8 mouse cellular contexts compared by ENCODE assay signal in genomic region chr4:154825662-154826061, GRCm38 (mm10). TPM values are rescaled to one million over a fixed set of nuclear protein-coding genes. Genes with fewer than 3 reads are reported as not detected.
DNase-seq lines count a peak whose midpoint lies in the region; ATAC-seq and TF ChIP-seq lines count a peak whose summit lies in the region.

No protein-coding gene starts in this region.

- H3K4me2 ChIP-seq in liver, embryonic 12.5 days, result no peak overlapping the region

- no peaks in the 10 kb centered on the region for H3K36me3 ChIP-seq in E14TG2a.4 (ENCODE audit: insufficient read depth, low read length)
- no peaks in the 10 kb centered on the region for H3K36me3 ChIP-seq in heart, embryonic 10.5 days
- no peaks in the 10 kb centered on the region for H3K36me3 ChIP-seq in liver, embryonic 12.5 days

- H3K9ac ChIP-seq in liver, embryonic 12.5 days, result no peak overlapping the region

- DNase-seq in ZHBTc4 (ENCODE audit: low read depth, low spot score), result peak; percentile 70
- peak; percentile 84 for DNase-seq in embryo, embryonic 10.5 days (ENCODE audit: low spot score)
- DNase-seq in heart, embryonic 10.5 days (ENCODE audit: low spot score), result peak; percentile 84
- peak; percentile 49 for DNase-seq in kidney, adult 9 months
- peak; percentile 70 for DNase-seq in neural tube, embryonic 10.5 days (ENCODE audit: extremely low spot score, low spot score)
- DNase-seq in yolk sac, embryonic 10.5 days (ENCODE audit: low spot score), result peak; percentile 41

- 33% methylated on average over 6 of the region's 6 CpGs for WGBS in heart, embryonic 10.5 days
- WGBS in liver, embryonic 12.5 days (ENCODE audit: insufficient replicate concordance), result 30% methylated on average over 6 of the region's 6 CpGs

- peaks cover 2% of the 10 kb centered on the region; the same call in 1 of the 2 replicates for H3K27me3 ChIP-seq in E14TG2a.4 (ENCODE audit: insufficient read depth, low read length)
- peaks cover 27% of the 10 kb centered on the region for H3K27me3 ChIP-seq in heart, embryonic 10.5 days (ENCODE audit: insufficient read depth, poor library complexity, severe bottlenecking)
- peaks cover 13% of the 10 kb centered on the region; the same call in 1 of the 2 replicates for H3K27me3 ChIP-seq in liver, embryonic 12.5 days (replicated peaks)

- TF ChIP-seq CTCF in E14TG2a.4 (conservative IDR thresholded peaks at IDR 0.05; ENCODE audit: low read length), result peak; percentile 51

- H3K9me3 ChIP-seq in E14TG2a.4 (ENCODE audit: low read length), result no peaks in the 10 kb centered on the region
- H3K9me3 ChIP-seq in heart, embryonic 10.5 days, result no peaks in the 10 kb centered on the region
- H3K9me3 ChIP-seq in liver, embryonic 12.5 days (replicated peaks), result no peaks in the 10 kb centered on the region

- no peak overlapping the region for H3K27ac ChIP-seq in heart, embryonic 10.5 days
- no peak overlapping the region for H3K27ac ChIP-seq in liver, embryonic 12.5 days

- H3K4me1 ChIP-seq in E14TG2a.4 (replicated peaks; ENCODE audit: low read depth, low read length), result peaks cover 12% of the 10 kb centered on the region
- peaks cover 17% of the 10 kb centered on the region for H3K4me1 ChIP-seq in heart, embryonic 10.5 days
- no peaks in the 10 kb centered on the region for H3K4me1 ChIP-seq in liver, embryonic 12.5 days

- H3K4me3 ChIP-seq in E14TG2a.4 (replicated peaks; ENCODE audit: low read length), result no peak overlapping the region
- H3K4me3 ChIP-seq in heart, embryonic 10.5 days, result no peak overlapping the region
- H3K4me3 ChIP-seq in liver, embryonic 12.5 days, result no peak overlapping the region

- ATAC-seq in liver, embryonic 12.5 days, result 0 out of 2 replicates have a peak, but pooled peaks have one; percentile 27

RNA-seq across cellular contexts. Expression of gene Ttc34, which starts 11.6 kb away (rescaled TPM):
- 0.39 and 0.44 TPM in 2 replicates for polyA plus RNA-seq in heart, embryonic 10.5 days (2016; fragmentation: Nextera tagmentation; extraction: Ambion mirVana)
- polyA plus RNA-seq in liver, embryonic 12.5 days (2016; fragmentation: Nextera tagmentation; extraction: Ambion mirVana), result not detected in 2 replicates

RNA-seq across cellular contexts. Expression of gene Mmel1, which starts 43.7 kb away (rescaled TPM):
- polyA plus RNA-seq in heart, embryonic 10.5 days (2016; fragmentation: Nextera tagmentation; extraction: Ambion mirVana), result 0.12 and 0.62 TPM in 2 replicates
- 1.7 and 2.5 TPM in 2 replicates for polyA plus RNA-seq in liver, embryonic 12.5 days (2016; fragmentation: Nextera tagmentation; extraction: Ambion mirVana)
